Mouse (Mus musculus): Measurements from ENCODE around the gene Tnxb. TPM values are rescaled to one million over a fixed set of nuclear protein-coding genes. Genes with fewer than 3 reads are reported as not detected.

Tnxb gene
- polyA plus RNA-seq, 1 experiment from 2014 or later, result 0.75 TPM

DNA sequence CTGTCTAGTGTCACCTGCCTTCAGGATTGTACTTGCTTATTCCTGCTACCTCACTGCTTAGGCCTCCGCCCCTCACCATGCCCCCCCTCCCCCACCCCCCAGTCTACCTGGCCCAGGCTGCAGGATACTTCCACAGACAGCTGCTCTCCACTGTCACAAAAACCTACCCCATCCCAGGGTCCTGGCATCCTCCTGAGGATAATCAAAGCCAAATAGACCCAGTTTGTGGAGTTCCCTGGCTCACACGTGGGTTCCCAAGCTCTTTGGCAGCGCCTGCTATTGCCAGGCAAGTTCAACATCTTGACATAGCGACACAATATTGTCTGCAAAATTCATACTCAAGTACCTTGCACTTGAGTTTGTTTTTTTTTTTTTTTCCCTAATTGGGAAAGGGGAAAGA lies 10.3 kb downstream of the Tnxb start:
- 82% methylated on average over 4 of the region's 4 CpGs for WGBS

DNA sequence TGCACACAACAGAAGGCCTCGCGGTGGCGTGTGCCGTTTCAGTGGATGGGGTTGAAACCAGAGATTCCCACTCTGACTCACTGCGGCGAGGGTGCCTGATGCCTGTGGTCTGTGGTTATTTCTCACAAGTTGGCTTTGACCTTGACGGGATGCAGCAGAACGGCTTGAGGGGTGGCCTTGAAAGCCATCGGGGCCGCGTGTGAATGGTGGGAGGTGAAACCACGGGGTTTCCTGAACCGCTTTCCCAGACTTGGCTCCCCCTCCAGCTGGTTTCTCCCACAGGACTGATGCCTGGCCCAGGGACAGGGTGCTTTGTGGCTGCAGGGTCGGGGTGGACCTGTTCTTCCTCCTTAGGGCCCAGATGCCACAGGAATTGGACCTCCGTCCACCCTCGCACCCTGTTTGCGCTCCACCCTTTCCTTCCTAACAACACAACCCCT lies 10.8 kb downstream of the Tnxb start:
- Histone ChIP-seq H3K9me3 (replicated peaks) (no peaks in the 10 kb centered on the region), H3K36me3 (no peaks in the 10 kb centered on the region), H3K27ac (no peak overlapping the region), H3K9ac (no peak overlapping the region), H3K4me2 (no peak overlapping the region), H3K27me3 (peaks cover 39% of the 10 kb centered on the region), H3K4me3 (replicated peaks) (no peak overlapping the region), H3K4me1 (peaks cover 35% of the 10 kb centered on the region)
- no peak for ATAC-seq (replicated peaks; ENCODE audit: low FRiP score)
- WGBS, result 65% methylated on average over 17 of the region's 17 CpGs

More for the DNA sequence above, 10.3 kb downstream of the Tnxb start:
- Histone ChIP-seq H3K9ac (no peak overlapping the region), H3K27me3 (peaks cover 41% of the 10 kb centered on the region), H3K27ac (no peak overlapping the region), H3K4me3 (replicated peaks) (no peak overlapping the region), H3K36me3 (no peaks in the 10 kb centered on the region), H3K9me3 (replicated peaks) (no peaks in the 10 kb centered on the region), H3K4me2 (no peak overlapping the region), H3K4me1 (peaks cover 35% of the 10 kb centered on the region)
- no peak for ATAC-seq (replicated peaks; ENCODE audit: low FRiP score)

DNA sequence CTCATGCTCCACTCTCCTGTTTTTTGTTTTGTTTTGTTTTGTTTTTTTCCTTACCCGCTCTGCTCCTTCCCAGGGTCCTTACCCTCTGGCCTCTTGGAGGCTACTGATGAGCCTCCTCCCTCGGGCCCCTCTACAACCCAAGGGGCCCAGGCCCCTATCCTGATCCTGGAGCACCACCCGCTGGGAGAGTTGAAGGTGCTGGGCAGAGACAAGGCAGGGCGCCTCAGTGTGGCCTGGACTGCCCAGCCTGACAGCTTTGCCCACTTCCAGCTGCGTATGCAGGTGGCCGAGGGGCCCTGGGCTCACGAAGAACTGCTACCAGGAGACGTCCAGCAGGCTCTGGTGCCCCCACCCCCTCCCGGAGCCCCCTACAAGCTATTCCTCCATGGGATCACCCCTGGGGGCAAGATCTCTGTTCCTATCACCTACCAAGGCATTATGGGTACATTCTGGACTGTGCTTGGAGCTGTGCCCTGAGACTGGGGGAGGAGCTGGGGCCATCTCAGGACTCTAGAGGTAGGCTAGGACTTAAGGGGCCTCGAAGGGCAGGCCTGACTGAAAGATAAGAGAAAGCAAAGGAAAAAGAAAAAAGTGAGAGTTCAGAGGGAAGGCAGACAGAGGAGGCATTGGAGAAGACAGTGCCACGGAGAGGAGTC lies 11.7 kb downstream of the Tnxb start:
- peaks cover 35% of the 10 kb centered on the region for H3K4me1 ChIP-seq
- H3K9me3 ChIP-seq (replicated peaks), result no peaks in the 10 kb centered on the region
- H3K4me3 ChIP-seq (replicated peaks), result no peak overlapping the region
- H3K4me2 ChIP-seq, result no peak overlapping the region
- ATAC-seq (replicated peaks; ENCODE audit: low FRiP score), result no peak
- WGBS, result 67% methylated on average over 11 of the region's 11 CpGs
- H3K9ac ChIP-seq, result no peak overlapping the region
- no peaks in the 10 kb centered on the region for H3K36me3 ChIP-seq
- H3K27ac ChIP-seq, result no peak overlapping the region
- H3K27me3 ChIP-seq, result peaks cover 31% of the 10 kb centered on the region

DNA sequence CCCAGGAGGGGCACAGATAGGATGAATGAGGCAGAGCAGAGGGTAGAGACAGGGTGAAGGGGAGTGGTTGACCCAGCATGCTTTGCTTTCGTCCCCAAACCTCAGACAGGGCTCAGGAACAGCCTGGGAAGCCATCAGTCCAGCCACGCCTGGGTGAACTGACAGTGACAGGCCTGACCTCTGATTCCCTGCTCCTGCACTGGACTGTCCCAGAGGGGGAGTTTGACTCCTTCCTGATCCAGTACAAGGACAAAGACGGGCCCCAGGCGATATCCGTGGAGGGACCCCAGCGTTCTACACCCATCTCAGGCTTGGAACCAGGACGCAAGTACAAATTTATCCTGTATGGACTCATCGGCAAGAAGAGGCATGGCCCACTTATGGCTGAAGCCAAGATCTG lies 12.8 kb downstream of the Tnxb start:
- H3K4me3 ChIP-seq (replicated peaks), result no peak overlapping the region
- no peak for ATAC-seq (replicated peaks; ENCODE audit: low FRiP score)
- H3K27me3 ChIP-seq, result peaks cover 23% of the 10 kb centered on the region
- H3K36me3 ChIP-seq, result no peaks in the 10 kb centered on the region
- H3K4me2 ChIP-seq, result no peak overlapping the region
- no peak overlapping the region for H3K9ac ChIP-seq
- no peaks in the 10 kb centered on the region for H3K9me3 ChIP-seq (replicated peaks)
- H3K4me1 ChIP-seq, result peaks cover 35% of the 10 kb centered on the region
- WGBS, result 62% methylated on average over 8 of the region's 8 CpGs
- no peak overlapping the region for H3K27ac ChIP-seq

DNA sequence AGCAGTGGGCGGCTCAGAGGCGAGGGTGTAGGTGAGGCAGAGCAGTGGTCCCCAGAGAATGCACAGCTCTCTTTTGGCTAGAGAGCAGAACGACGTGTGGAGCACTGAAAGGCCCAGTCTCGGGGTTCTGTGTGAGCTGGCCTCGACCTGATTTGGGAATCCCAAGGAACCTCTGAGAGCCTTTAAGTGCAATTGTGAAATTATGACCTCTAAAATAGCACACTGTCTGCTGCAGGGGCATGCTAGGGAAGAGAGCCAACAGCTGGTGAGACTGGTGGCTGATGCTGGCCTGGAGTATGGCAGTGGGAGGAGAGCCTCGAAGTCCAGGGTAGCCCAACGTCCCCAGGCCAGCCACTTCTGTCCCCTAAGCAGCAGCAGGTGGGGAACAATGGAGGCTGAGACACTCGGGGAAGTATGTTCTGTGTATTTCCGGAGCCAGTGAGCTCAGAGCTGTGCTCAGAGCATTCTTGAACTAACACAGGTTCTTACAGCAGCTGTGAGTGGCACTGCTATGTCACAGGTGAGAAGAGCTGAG lies 13.4 kb downstream of the Tnxb start:
- no peak overlapping the region for H3K9ac ChIP-seq
- peaks cover 35% of the 10 kb centered on the region for H3K4me1 ChIP-seq
- no peaks in the 10 kb centered on the region for H3K36me3 ChIP-seq
- no peak overlapping the region for H3K27ac ChIP-seq
- WGBS, result 68% methylated on average over 10 of the region's 10 CpGs
- no peak for ATAC-seq (replicated peaks; ENCODE audit: low FRiP score)
- no peak overlapping the region for H3K4me2 ChIP-seq
- H3K9me3 ChIP-seq (replicated peaks), result no peaks in the 10 kb centered on the region
- H3K4me3 ChIP-seq (replicated peaks), result no peak overlapping the region
- peaks cover 17% of the 10 kb centered on the region for H3K27me3 ChIP-seq

DNA sequence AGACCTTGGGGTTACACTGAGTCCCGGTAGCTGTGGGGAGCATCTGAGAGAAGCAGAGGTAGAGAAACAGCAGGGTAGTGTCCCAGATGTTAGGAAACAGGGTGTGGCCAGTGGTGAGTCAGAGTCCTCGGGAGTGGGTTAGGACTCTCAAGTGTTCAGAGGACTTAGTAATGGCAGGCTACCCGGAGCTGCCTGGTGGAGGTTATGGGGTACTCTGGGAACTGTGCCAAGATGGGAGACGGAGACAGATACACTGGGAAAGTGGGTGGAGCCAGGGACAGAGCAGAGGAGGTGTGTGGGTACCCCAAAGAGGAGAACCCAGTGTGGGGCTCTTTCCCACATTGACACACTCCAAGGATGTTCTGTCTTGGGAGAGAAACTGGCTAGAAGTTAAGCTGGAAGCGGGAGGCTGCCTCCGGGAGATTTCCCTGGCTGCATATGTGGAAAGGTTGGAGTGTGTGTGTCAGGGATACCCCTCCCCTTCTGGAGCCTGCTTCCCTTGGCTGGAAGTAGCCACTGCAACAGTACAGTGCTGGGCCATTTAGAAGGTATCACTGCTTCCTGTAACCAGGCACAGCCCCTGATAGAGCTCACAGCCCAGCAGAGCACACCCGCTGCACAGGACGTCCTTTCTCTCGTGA lies 14.0 kb downstream of the Tnxb start:
- H3K4me1 ChIP-seq, result peaks cover 35% of the 10 kb centered on the region
- no peaks in the 10 kb centered on the region for H3K36me3 ChIP-seq
- H3K27me3 ChIP-seq, result peaks cover 11% of the 10 kb centered on the region
- no peaks in the 10 kb centered on the region for H3K9me3 ChIP-seq (replicated peaks)
- no peak overlapping the region for H3K4me2 ChIP-seq
- WGBS, result 50% methylated on average over 9 of the region's 9 CpGs
- H3K4me3 ChIP-seq (replicated peaks), result no peak overlapping the region
- H3K27ac ChIP-seq, result no peak overlapping the region
- no peak overlapping the region for H3K9ac ChIP-seq
- no peak for ATAC-seq (replicated peaks; ENCODE audit: low FRiP score)

DNA sequence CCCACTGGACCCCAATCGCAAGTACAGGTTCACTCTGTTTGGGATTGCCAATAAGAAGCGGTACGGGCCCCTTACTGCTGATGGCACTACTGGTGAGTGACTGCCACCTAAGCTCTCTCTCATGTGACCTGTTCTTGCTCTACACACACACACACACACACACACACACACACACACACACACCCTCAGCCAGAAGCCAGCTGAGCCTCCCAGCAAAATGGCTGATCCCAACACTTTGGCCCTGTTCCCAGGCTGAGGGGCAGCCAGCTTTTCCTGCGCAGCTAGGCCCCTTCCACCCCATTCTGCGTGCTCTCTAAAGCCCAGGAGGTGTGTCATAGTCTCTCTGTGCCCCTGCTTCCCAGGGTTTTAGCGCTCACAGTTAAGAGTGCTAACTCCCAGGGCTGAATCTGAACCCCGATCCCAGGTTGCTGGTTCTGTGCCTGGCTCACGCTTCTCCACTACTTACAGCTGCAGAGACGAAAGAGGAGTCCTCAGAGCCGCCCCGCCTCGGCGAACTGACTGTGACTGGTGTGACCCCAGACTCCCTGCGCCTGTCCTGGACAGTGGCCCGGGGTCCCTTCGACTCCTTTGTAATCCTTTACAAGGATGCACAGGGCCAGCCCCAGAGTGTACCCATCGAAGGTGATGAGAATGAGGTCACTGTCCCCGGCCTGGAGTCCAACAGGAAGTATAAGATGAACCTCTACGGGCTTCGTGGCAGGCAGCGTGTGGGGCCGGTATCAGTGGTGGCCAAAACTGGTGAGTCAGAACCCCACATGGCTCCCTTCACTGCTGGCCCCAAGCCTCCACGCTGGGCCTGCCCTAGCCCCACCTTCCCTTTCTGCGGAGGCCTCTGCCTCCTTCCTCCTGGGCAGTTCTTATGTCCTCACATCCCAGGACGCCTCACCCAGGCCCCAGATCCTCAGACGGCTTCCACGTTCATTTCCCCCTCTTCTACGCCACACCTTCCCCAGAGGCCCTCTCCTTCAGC lies 15.1 kb downstream of the Tnxb start:
- H3K9me3 ChIP-seq (replicated peaks), result no peaks in the 10 kb centered on the region
- no peak overlapping the region for H3K9ac ChIP-seq
- H3K27ac ChIP-seq, result no peak overlapping the region
- ATAC-seq (replicated peaks; ENCODE audit: low FRiP score), result no peak
- 74% methylated on average over 28 of the region's 28 CpGs for WGBS
- H3K4me3 ChIP-seq (replicated peaks), result no peak overlapping the region
- H3K36me3 ChIP-seq, result no peaks in the 10 kb centered on the region
- H3K4me1 ChIP-seq, result peaks cover 32% of the 10 kb centered on the region
- H3K27me3 ChIP-seq, result peaks cover under 1% of the 10 kb centered on the region; the same call in 1 of the 2 replicates
- H3K4me2 ChIP-seq, result no peak overlapping the region

DNA sequence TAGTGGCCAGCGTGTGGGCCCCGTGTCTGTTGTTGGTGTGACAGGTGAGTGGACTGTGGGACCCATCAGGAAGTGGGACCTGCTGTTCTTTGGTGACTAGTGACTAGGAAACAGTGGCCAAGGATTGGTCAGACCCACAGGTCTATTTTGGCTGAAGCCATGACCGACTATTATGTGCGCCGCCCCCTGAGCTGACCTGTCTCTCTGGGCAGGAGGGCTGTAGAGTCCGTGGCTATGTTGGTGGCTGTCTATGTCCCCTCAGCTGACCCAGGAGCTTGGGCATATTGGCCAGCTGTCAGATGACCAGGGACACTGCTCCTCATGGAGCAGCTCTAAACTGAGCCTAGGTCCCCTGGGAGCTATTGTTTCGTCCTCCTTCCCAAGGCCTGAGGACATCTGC lies 18.6 kb downstream of the Tnxb start:
- H3K4me2 ChIP-seq, result no peak overlapping the region
- no peak overlapping the region for H3K9ac ChIP-seq
- H3K4me3 ChIP-seq (replicated peaks), result no peak overlapping the region
- H3K9me3 ChIP-seq (replicated peaks), result no peaks in the 10 kb centered on the region
- no peak overlapping the region for H3K27ac ChIP-seq
- no peaks in the 10 kb centered on the region for H3K27me3 ChIP-seq
- WGBS, result 93% methylated on average over 7 of the region's 7 CpGs
- no peak for ATAC-seq (replicated peaks; ENCODE audit: low FRiP score)
- peaks cover 10% of the 10 kb centered on the region; the same call in 1 of the 2 replicates for H3K4me1 ChIP-seq
- H3K36me3 ChIP-seq, result no peaks in the 10 kb centered on the region

DNA sequence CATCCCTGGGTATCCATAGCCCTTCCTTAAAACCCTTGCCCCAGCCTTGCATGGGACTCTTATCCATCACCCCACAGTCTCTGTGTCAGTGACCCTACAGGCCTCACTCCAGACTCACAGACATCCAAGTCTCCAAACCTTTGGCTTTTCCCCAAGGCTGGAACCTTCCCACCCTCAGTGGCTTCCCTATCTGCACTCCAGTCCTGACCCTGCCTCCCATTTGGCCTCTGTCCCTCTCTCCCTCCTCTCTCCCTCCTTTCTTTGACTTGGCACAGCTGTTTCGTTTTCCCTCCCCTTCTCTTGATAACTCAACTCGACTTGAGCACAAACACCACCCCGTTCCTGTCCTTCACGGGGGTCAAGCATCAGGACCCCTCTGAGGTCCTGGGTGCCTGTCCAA lies 20.1 kb downstream of the Tnxb start:
- WGBS, result 38% methylated on average over 4 of the region's 4 CpGs

DNA sequence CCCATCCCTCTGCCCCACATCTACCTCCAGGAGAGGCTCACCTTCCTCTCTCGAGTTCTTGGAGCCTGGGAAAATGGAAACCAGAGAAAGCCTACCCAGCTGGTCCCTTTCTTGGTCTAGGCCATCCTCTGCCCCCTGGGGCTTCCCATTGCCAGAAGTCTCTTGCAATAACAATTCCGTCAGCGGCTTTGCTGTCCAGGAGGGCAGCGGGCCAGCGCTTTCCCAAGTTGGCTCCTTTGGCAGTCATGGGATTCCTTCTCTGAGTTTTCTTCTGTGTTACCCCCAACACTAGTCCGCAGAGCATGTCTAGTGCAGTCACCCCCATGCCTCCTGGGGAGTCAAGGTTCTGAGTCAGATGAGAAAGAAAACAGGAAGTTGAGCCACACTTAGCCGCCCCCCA lies 22.6 kb downstream of the Tnxb start:
- no peak for ATAC-seq (replicated peaks; ENCODE audit: low FRiP score)
- no peaks in the 10 kb centered on the region for H3K27me3 ChIP-seq
- H3K4me3 ChIP-seq (replicated peaks), result no peak overlapping the region
- no peaks in the 10 kb centered on the region for H3K36me3 ChIP-seq
- no peak overlapping the region for H3K27ac ChIP-seq
- H3K4me1 ChIP-seq, result no peaks in the 10 kb centered on the region
- H3K9ac ChIP-seq, result no peak overlapping the region
- WGBS, result 61% methylated on average over 7 of the region's 7 CpGs
- no peak overlapping the region for H3K4me2 ChIP-seq
- no peaks in the 10 kb centered on the region for H3K9me3 ChIP-seq (replicated peaks)

More for the DNA sequence above, 20.1 kb downstream of the Tnxb start:
- H3K4me2 ChIP-seq, result no peak overlapping the region
- no peak for ATAC-seq (replicated peaks; ENCODE audit: low FRiP score)
- H3K4me1 ChIP-seq, result 0 out of 2 replicates have a peak, but pooled peaks cover 1% of the 10 kb centered on the region
- H3K36me3 ChIP-seq, result no peaks in the 10 kb centered on the region
- H3K27ac ChIP-seq, result no peak overlapping the region
- no peak overlapping the region for H3K4me3 ChIP-seq (replicated peaks)
- no peaks in the 10 kb centered on the region for H3K27me3 ChIP-seq
- no peak overlapping the region for H3K9ac ChIP-seq
- no peaks in the 10 kb centered on the region for H3K9me3 ChIP-seq (replicated peaks)

DNA sequence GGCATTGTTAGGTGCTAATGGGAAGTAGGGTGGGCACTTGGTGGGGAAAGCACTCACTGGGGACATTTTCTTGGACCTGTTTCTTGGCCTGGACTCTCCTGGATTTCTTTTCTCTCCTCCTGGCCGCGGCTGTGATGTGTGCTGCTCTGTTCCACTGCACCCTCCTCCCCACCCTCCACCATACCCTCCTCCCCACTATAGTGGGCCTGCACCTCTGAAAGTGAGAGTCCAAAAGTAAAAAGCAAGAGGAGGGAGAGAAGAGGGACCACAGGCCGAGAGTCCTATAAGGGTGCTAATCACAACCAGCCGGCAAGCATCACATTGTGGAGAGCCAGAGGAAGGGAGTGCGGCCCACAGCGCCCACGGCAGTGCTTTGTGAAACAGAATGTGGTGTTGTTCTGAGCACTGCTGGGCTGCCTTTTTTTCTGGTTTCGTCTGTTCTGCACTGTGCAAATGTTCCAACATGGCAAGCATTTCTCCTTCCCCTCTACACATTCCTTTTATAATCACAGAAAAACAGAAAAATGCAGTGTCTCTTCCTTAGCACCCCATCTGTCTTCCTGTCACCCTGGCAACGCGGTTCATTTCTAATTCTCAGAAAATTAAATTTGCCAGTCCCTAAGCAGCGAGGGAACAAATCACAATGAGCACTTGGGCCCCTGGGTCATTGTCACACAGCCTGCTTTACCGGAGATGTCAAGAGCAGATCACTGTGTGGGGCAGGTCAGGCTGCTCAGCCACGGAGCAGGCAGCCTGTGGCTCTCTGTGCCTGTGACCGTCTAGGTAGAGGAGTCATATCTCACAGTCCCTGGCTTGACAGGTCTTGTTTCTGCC lies 29.5 kb downstream of the Tnxb start:
- H3K4me2 ChIP-seq, result no peak overlapping the region
- ATAC-seq (replicated peaks; ENCODE audit: low FRiP score), result no peak
- WGBS, result 49% methylated on average over 14 of the region's 14 CpGs

More for the DNA sequence above, 29.5 kb downstream of the Tnxb start:
- Histone ChIP-seq H3K36me3 (no peaks in the 10 kb centered on the region), H3K9ac (no peak overlapping the region), H3K4me1 (0 out of 2 replicates have a peak, but pooled peaks cover 3% of the 10 kb centered on the region), H3K9me3 (replicated peaks) (no peaks in the 10 kb centered on the region), H3K27ac (no peak overlapping the region), H3K27me3 (no peaks in the 10 kb centered on the region), H3K4me3 (replicated peaks) (no peak overlapping the region)

Measured in kidney, embryonic 15.5 days (tissue).